Mouse (Mus musculus): ENCODE measurements around the gene Blcap. TPM values are rescaled to one million over a fixed set of nuclear protein-coding genes. Genes with fewer than 3 reads are reported as not detected.

Blcap gene
- polyA plus RNA-seq, 1 experiment from 2014 or later = 54.3 TPM

DNA sequence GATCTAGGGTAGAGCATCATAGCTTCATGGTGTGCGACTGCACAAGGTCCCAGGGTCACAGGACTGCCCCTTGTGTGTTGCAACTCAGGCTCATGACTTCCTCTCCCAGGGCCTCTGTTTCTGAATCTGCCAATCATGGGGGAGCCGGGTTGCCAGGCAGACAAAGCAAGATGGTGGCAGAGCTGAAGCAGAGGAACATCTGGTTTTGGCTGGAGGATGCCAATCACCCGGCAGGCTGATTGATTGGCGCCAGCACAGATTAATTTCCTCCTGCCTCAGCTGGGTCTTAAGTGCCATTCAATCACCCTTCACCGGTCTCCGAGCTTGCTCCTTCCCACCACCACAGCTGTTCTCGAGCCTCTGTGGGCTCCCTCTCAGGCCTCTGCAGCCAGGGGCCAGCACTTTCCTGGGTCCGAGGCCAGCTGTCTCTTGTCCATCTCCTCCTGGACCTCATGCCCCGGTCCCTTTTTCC, 57.3 kb downstream of the Blcap start:
- H3K4me2 ChIP-seq = no peak overlapping the region

GRCm38 (mm10) chr2:157512859-157513258, 58.2 kb downstream of the Blcap start:
- no peak for ATAC-seq (ENCODE audit: insufficient number of reproducible peaks, low FRiP score, low TSS enrichment, low read depth)

More for the DNA sequence above, 57.3 kb downstream of the Blcap start:
- no peaks in the 10 kb centered on the region for H3K9me3 ChIP-seq
- no peak overlapping the region for H3K9ac ChIP-seq
- no peak for ATAC-seq (ENCODE audit: insufficient number of reproducible peaks, low FRiP score, low TSS enrichment, low read depth)
- peak overlapping the region; percentile 27; the same call in 1 of the 2 replicates for H3K27ac ChIP-seq
- H3K27me3 ChIP-seq = no peaks in the 10 kb centered on the region
- H3K36me3 ChIP-seq = no peaks in the 10 kb centered on the region
- no peak overlapping the region for H3K4me3 ChIP-seq
- peaks cover 16% of the 10 kb centered on the region for H3K4me1 ChIP-seq
- WGBS = 25% methylated on average over 9 of the region's 9 CpGs

DNA sequence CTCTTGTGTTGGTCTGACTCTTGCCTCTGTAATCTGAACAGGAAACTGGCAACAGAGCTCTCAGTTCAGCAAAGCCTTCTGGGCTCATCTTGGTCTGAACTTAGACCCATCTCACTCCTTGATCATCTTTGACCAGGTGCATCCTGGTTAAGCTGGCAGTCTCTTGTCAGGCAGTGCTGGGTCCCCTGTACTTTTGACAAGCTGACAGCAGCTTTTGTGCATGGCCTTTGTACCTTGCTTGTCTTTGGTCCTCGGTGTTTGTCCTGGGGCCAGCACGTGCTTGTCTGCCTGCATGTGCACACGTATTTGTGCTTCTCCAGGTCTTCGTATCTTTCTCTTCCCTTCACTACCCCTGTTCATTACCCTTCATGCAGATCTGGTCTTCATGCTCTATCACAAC, 61.0 kb downstream of the Blcap start:
- H3K27ac ChIP-seq = no peak overlapping the region
- no peaks in the 10 kb centered on the region for H3K27me3 ChIP-seq
- H3K9me3 ChIP-seq = no peaks in the 10 kb centered on the region
- no peaks in the 10 kb centered on the region for H3K36me3 ChIP-seq
- WGBS = 75% methylated on average over 4 of the region's 4 CpGs
- no peak overlapping the region for H3K4me3 ChIP-seq
- H3K4me2 ChIP-seq = no peak overlapping the region
- no peak for ATAC-seq (ENCODE audit: insufficient number of reproducible peaks, low FRiP score, low TSS enrichment, low read depth)
- peaks cover 22% of the 10 kb centered on the region for H3K4me1 ChIP-seq
- H3K9ac ChIP-seq = no peak overlapping the region

More at GRCm38 (mm10) chr2:157512859-157513258, 58.2 kb downstream of the Blcap start:
- peaks cover 13% of the 10 kb centered on the region for H3K4me1 ChIP-seq
- no peaks in the 10 kb centered on the region for H3K27me3 ChIP-seq
- H3K4me2 ChIP-seq = no peak overlapping the region
- no peak overlapping the region for H3K4me3 ChIP-seq
- no peaks in the 10 kb centered on the region for H3K36me3 ChIP-seq
- WGBS = 77% methylated on average over 9 of the region's 9 CpGs
- no peak overlapping the region for H3K9ac ChIP-seq
- no peaks in the 10 kb centered on the region for H3K9me3 ChIP-seq
- no peak overlapping the region for H3K27ac ChIP-seq

DNA sequence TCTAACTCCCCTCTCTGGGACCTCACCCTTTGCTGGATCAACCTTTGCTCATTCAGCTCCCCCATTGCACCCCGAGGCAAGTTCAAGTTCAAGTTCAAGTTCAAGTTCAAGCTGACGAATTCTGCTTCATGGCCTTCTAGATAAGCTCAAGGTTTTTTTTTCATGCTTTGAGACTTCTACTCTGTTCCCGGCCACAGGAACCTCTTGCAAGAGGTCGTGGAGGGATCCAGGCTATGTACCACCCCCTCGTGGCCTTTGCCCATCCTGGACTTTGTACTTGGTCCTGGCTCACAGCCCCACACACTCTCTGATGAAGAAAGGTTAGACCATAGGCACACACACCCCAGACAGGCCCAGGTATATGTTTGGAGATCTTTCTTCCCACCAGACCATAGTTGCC, 61.9 kb downstream of the Blcap start:
- no peak overlapping the region for H3K27ac ChIP-seq
- no peak for ATAC-seq (ENCODE audit: insufficient number of reproducible peaks, low FRiP score, low TSS enrichment, low read depth)
- H3K4me3 ChIP-seq = no peak overlapping the region
- no peak overlapping the region for H3K4me2 ChIP-seq
- WGBS = 74% methylated on average over 5 of the region's 5 CpGs
- H3K27me3 ChIP-seq = no peaks in the 10 kb centered on the region
- H3K4me1 ChIP-seq = peaks cover 18% of the 10 kb centered on the region
- no peaks in the 10 kb centered on the region for H3K36me3 ChIP-seq
- no peaks in the 10 kb centered on the region for H3K9me3 ChIP-seq
- H3K9ac ChIP-seq = no peak overlapping the region

GRCm38 (mm10) chr2:157506779-157507178, 64.3 kb downstream of the Blcap start:
- 29% methylated on average over 14 of the region's 14 CpGs for WGBS
- Histone ChIP-seq H3K4me3 (no peak overlapping the region), H3K4me2 (peak overlapping the region; percentile 17; the same call in 1 of the 2 replicates), H3K27ac (no peak overlapping the region), H3K27me3 (no peaks in the 10 kb centered on the region), H3K4me1 (peaks cover 12% of the 10 kb centered on the region), H3K9me3 (no peaks in the 10 kb centered on the region), H3K36me3 (no peaks in the 10 kb centered on the region), H3K9ac (no peak overlapping the region)
- no peak for ATAC-seq (ENCODE audit: insufficient number of reproducible peaks, low FRiP score, low TSS enrichment, low read depth)

Small RNA genes within 50 kb of the gene (microRNA-seq; reads per million reads assigned to microRNA genes)
- gene Gm23134 = 6.1 reads per million, percentile 18 among the genes with 10 or more reads in this experiment

Other genes starting within 250 kb of the Blcap start
- not detected in 2 replicates for gene Ghrh, start 223.8 kb downstream of the Blcap start, polyA plus RNA-seq (2015; fragmentation: Nextera tagmentation; extraction: Ambion mirVana)
- gene Manbal, start 203.7 kb downstream of the Blcap start, polyA plus RNA-seq (2015; fragmentation: Nextera tagmentation; extraction: Ambion mirVana) = 87.6 and 87.9 TPM in 2 replicates
- gene Src, start 152.8 kb downstream of the Blcap start, polyA plus RNA-seq (2015; fragmentation: Nextera tagmentation; extraction: Ambion mirVana) = 14.8 and 18.5 TPM in 2 replicates
- gene Nnat, start 11.2 kb downstream of the Blcap start, polyA plus RNA-seq (2015; fragmentation: Nextera tagmentation; extraction: Ambion mirVana) = 233 and 285 TPM in 2 replicates
- 48.9 and 51.0 TPM in 2 replicates for gene Ctnnbl1, start 166.1 kb upstream of the Blcap start, polyA plus RNA-seq (2015; fragmentation: Nextera tagmentation; extraction: Ambion mirVana)